Mouse (Mus musculus) erythroblast, embryonic 14.5 days (primary cell): ENCODE results near the gene Pik3r6. TPM values are rescaled to one million over a fixed set of nuclear protein-coding genes. Genes with fewer than 3 reads are reported as not detected.

Source experiments
- H3K27me3 ChIP-seq: 2 replicates; pipeline ENCODE4 v1.6.1; 2012; ENCODE audit warnings: inconsistent platforms; ENCODE audit not compliant: control insufficient read depth
- H3K36me3 ChIP-seq: 2 replicates; pipeline ENCODE4 v1.6.1; 2012; ENCODE audit warnings: mild to moderate bottlenecking, inconsistent platforms; ENCODE audit not compliant: control insufficient read depth
- H3K4me1 ChIP-seq: 2 replicates; pipeline ENCODE4 v1.6.1; 2012; ENCODE audit warnings: inconsistent platforms; ENCODE audit not compliant: control insufficient read depth
- H3K4me3 ChIP-seq: replicated peaks from 2 replicates; pipeline ENCODE3; 2012; ENCODE audit warnings: moderate library complexity, mild to moderate bottlenecking, inconsistent platforms
- H3K9me3 ChIP-seq: 2 replicates; pipeline ENCODE4 v1.6.1; 2012; ENCODE audit warnings: low read length, inconsistent platforms, mixed read lengths; ENCODE audit not compliant: control insufficient read depth
- GATA1 ChIP-seq: IDR thresholded peaks from 2 replicates; pipeline ENCODE4 v1.6.1; 2012; ENCODE audit warnings: low read length, inconsistent platforms, mixed read lengths
- TAL1 ChIP-seq: IDR thresholded peaks from 3 replicates; pipeline ENCODE4 v1.6.1; 2012; ENCODE audit warnings: low read length, inconsistent platforms, mixed read lengths
- polyA plus RNA-seq: library from polyadenylated mRNA; stranded (reverse); fragments of >175 nt; gene quantifications from 2 replicates; pipeline ENCODE4 v1.2.3, GENCODE M21; 2012

Pik3r6 gene
- polyA plus RNA-seq, 1 experiment, result 0.05 TPM

- TF ChIP-seq TAL1, result no peak
- no peak overlapping the region for H3K4me3 ChIP-seq
- no peaks in the 10 kb centered on the region for H3K27me3 ChIP-seq
Measured at GRCm38 (mm10) chr11:68519815-68520214, 17.0 kb downstream of the Pik3r6 start.

DNA sequence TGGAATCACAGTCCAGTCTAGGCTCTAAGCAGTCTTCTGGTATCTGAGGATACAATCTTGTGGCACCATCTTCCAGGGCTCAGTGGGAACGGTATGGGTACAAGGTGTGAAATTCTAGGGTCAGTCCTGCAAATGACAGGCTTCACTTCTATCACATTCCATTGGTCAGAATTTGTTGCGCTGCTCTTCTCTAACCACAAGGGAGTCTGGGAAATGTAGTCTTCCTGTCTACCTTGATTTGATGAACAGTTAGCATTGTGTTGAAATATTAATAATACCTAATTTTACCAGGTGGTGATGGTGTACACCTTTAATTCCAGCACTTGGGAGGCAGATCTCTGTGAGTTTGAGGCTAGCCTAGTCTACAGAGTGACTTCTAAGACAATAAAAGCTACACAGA is 17.6 kb downstream of the Pik3r6 start:
- H3K4me1 ChIP-seq, result no peaks in the 10 kb centered on the region
- TF ChIP-seq GATA1 (no peak), TAL1 (no peak)
- no peaks in the 10 kb centered on the region for H3K27me3 ChIP-seq
- no peaks in the 10 kb centered on the region for H3K9me3 ChIP-seq
- H3K4me3 ChIP-seq, result no peak overlapping the region
- H3K36me3 ChIP-seq, result no peaks in the 10 kb centered on the region

More at GRCm38 (mm10) chr11:68519815-68520214, 17.0 kb downstream of the Pik3r6 start:
- no peaks in the 10 kb centered on the region for H3K4me1 ChIP-seq
- H3K36me3 ChIP-seq, result no peaks in the 10 kb centered on the region
- no peaks in the 10 kb centered on the region for H3K9me3 ChIP-seq

- no peaks in the 10 kb centered on the region for H3K9me3 ChIP-seq
- no peak for TF ChIP-seq GATA1
- TF ChIP-seq TAL1, result no peak
- H3K36me3 ChIP-seq, result no peaks in the 10 kb centered on the region
Measured at GRCm38 (mm10) chr11:68521352-68521751, 18.5 kb downstream of the Pik3r6 start.

DNA sequence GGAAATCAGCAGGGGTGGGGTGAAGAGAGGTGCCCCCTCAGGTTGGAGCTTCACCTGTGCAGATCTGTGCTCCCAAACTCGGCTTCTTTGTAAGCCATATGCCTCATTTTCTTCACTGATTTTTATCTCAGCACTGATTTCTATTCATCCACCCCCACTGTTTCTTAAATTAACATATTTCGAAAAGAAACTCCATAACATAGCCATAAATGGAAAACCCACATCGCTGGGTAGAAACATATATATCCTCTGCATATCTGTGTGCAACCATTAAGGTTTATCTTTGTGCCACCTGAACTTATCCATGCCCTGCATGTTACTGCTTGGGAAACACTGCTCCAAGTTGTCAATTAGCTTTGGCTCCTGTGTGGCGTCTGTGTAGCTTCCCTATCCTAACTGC is 23.6 kb downstream of the Pik3r6 start:
- Histone ChIP-seq H3K36me3 (no peaks in the 10 kb centered on the region), H3K4me3 (no peak overlapping the region), H3K27me3 (no peaks in the 10 kb centered on the region), H3K4me1 (no peaks in the 10 kb centered on the region), H3K9me3 (no peaks in the 10 kb centered on the region)
- TF ChIP-seq TAL1, result no peak
- no peak for TF ChIP-seq GATA1

More at GRCm38 (mm10) chr11:68521352-68521751, 18.5 kb downstream of the Pik3r6 start:
- Histone ChIP-seq H3K4me1 (no peaks in the 10 kb centered on the region), H3K4me3 (no peak overlapping the region), H3K27me3 (no peaks in the 10 kb centered on the region)

GRCm38 (mm10) chr11:68531066-68531806 is 28.4 kb downstream of the Pik3r6 start:
- Histone ChIP-seq H3K4me1 (no peaks in the 10 kb centered on the region), H3K9me3 (no peaks in the 10 kb centered on the region), H3K36me3 (no peaks in the 10 kb centered on the region), H3K27me3 (no peaks in the 10 kb centered on the region), H3K4me3 (no peak overlapping the region)
- TF ChIP-seq TAL1 (no peak), GATA1 (no peak)

GRCm38 (mm10) chr11:68531941-68532535 is 29.2 kb downstream of the Pik3r6 start:
- Histone ChIP-seq H3K4me1 (no peaks in the 10 kb centered on the region), H3K9me3 (no peaks in the 10 kb centered on the region), H3K36me3 (no peaks in the 10 kb centered on the region), H3K27me3 (no peaks in the 10 kb centered on the region), H3K4me3 (no peak overlapping the region)
- no peak for TF ChIP-seq TAL1

DNA sequence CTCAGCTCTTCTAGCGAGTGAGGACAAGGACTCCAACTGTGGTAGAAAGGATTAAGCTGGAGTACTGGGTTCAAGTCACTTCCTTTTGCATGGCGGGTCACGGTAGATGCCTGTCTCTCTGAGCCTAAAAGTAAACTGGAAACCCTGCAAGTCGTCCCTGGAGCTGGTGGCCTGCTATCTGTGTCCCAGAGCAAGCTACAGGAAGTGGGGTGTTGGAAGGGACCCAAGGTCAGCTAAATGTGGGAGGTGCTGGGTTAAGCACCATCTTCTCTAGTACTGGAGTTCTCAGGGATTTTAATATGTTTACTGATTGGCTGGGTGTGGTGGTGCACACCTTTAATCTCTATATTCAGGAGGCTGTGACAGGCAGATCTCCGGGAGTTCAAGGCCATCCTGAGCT is 30.0 kb downstream of the Pik3r6 start:
- TF ChIP-seq TAL1 (no peak), GATA1 (no peak)
- no peaks in the 10 kb centered on the region for H3K27me3 ChIP-seq
- H3K4me1 ChIP-seq, result no peaks in the 10 kb centered on the region
- H3K4me3 ChIP-seq, result no peak overlapping the region
- no peaks in the 10 kb centered on the region for H3K9me3 ChIP-seq
- H3K36me3 ChIP-seq, result no peaks in the 10 kb centered on the region

DNA sequence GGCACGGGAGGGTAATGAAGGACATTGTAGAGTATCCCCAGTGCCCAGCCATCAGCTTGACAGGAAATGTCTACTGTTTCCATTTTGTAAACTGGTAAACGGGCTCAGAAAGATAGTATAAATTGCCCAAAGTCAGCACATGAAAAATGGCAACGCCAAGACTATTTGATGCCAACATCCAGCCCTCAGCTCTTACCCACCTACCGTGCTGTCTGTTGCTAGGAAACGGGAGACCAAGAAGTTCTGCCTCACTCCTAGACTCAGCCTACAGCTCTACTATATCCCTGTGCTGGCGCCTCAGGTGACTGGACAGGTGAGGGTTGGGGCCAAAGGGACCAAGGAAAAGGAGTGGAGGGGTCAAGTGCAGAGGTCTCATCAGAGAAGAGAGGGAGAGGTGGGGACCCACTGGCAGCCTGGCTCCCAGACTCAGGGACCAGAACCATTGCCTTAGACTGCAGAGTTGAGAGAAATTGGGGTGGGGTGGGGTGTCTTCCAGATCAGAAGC is 31.2 kb downstream of the Pik3r6 start:
- Histone ChIP-seq H3K9me3 (no peaks in the 10 kb centered on the region), H3K36me3 (no peaks in the 10 kb centered on the region), H3K27me3 (no peaks in the 10 kb centered on the region), H3K4me3 (no peak overlapping the region), H3K4me1 (no peaks in the 10 kb centered on the region)
- TF ChIP-seq GATA1 (no peak), TAL1 (no peak)

- TF ChIP-seq GATA1 (no peak), TAL1 (no peak)
- H3K4me1 ChIP-seq, result no peaks in the 10 kb centered on the region
Measured at GRCm38 (mm10) chr11:68536026-68536425, 33.2 kb downstream of the Pik3r6 start.

DNA sequence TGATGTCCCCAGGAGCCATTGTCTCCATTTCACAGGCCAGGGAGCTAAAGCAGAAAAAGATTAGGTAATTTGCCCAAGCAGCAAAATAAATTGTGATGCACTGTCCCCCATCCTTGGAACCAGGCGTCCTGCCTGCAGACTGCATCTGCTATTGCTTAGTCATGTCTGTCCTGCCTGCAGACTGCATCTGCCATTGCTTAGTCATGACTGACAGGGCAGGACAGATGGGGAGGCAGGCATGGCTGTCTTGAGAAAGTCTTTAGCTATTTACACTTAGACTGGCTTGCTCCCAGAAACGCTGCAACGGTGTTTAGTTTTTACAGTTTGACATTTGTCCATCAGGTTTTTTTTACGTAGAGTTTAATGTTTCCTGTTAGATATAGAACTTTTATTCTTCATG is 33.6 kb downstream of the Pik3r6 start:
- TF ChIP-seq GATA1 (no peak), TAL1 (no peak)
- H3K27me3 ChIP-seq, result no peaks in the 10 kb centered on the region
- H3K4me1 ChIP-seq, result no peaks in the 10 kb centered on the region
- H3K9me3 ChIP-seq, result no peaks in the 10 kb centered on the region
- no peaks in the 10 kb centered on the region for H3K36me3 ChIP-seq
- no peak overlapping the region for H3K4me3 ChIP-seq

More at GRCm38 (mm10) chr11:68536026-68536425, 33.2 kb downstream of the Pik3r6 start:
- Histone ChIP-seq H3K9me3 (no peaks in the 10 kb centered on the region), H3K36me3 (no peaks in the 10 kb centered on the region), H3K27me3 (no peaks in the 10 kb centered on the region), H3K4me3 (no peak overlapping the region)
